Mouse (Mus musculus): ENCODE data around the gene Epha5.

Gene Epha5

DNA sequence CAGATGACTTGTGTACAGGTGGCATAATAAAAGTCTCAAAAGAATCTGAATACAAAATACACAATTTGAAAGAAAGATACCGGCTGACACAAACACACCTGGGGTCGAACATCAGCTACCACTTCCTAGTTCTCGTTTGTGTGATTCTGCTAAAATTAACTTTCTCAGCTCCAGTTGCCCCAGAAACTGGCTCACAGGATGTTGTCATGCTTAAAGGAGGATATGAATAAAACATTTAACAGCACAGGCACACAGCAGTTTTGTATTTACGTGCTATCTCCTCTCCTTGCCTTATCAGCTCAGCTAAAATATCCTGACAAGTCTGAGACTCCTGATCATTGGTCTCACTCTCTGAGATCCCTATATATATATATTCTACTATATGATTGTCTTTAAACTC is 99.3 kb downstream of the Epha5 start:
- DNase-seq (ENCODE audit: low read depth in 2 of 2, low spot score in 2 of 2): no peak

DNA sequence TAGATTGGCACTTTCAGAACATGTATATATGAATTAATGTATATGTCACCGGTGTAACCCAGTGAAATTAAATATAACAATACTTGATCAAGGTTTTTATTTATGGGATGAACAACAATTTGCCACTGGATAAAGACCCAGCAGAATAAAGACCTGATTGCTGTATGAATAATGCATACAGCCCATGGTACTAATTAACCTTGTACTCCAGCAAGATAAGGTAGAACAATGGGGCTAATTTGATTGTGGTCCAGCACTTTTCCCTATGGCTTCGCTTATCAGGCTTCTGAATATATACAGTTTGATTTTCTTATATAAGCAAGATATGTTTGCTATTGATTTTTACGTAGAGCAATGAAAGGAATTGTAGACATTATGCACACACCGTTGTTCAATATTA is 103.6 kb downstream of the Epha5 start:
- no peak for DNase-seq (ENCODE audit: low read depth in 2 of 2, low spot score in 2 of 2)

DNA sequence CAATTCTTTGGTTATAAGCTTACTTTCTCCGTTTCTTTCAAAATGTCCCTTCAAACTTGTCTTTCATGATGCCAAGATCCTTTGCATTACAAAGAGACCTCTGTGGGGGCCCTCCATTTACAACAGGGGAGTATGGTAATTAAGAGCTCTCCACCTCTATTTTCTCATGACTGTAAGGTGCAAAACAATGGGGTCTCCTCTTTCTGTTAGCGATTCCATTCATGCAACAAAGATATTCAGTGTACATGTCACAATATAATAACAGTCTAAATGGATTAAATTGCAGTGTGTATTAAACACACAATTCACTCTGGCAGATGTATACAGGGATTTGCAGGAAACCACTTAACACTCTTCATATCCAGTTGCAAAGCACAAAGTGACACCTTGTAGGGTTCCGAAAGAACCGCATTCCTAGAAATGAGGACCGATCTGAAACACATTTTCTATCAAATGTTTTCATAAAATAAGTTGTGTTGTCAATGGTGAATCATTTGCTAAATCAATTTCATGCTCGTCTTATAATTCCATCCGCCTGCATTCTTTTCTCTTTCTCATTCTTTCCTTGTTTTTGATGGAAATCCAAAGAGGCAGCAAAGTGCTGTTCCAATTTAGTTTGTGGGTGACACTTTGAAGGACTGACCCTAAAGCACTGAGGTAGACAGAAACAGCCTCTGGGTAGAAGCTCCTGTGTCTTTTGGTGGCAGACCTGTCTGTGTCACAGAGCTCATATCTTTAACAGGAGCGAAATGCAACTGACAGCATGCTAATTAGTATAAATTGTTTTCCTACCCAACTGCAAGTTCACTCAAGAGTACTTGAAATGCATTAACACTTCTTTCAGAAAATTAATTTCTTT is 118.1 kb downstream of the Epha5 start:
- DNase-seq (ENCODE audit: low read depth in 2 of 2, low spot score in 2 of 2): no peak

GRCm38 (mm10) chr5:84289429-84289977 is 127.7 kb downstream of the Epha5 start:
- DNase-seq (ENCODE audit: low read depth in 2 of 2, low spot score in 2 of 2): no peak

- DNase-seq (ENCODE audit: low read depth in 2 of 2, low spot score in 2 of 2): no peak
Measured at GRCm38 (mm10) chr5:84281290-84282017, 135.7 kb downstream of the Epha5 start.

- DNase-seq (ENCODE audit: low read depth in 2 of 2, low spot score in 2 of 2): no peak
Measured at GRCm38 (mm10) chr5:84276996-84277395, 140.2 kb downstream of the Epha5 start.

- DNase-seq (ENCODE audit: low read depth in 2 of 2, low spot score in 2 of 2): no peak
Measured at GRCm38 (mm10) chr5:84265407-84265806, 151.8 kb downstream of the Epha5 start.

DNA sequence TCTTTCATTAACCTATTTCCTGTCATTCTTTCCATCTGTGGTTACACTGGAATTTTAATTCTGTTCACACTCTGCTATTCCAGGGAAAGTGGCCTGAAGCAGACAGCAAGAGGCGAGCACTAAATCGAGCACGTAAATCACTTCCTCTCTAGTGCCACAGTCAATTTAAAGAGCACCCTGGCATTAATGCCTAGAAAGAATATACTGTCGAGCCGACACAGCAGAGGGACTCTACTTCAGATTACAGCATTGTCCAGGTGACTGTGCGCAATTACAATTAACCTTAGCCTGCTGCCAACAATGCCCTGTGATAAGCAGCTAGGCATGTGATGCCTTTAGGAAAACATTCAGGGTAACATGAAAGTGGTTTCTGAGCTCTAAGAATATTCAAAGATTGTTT is 153.2 kb downstream of the Epha5 start:
- DNase-seq (ENCODE audit: low read depth in 2 of 2, low spot score in 2 of 2): no peak

DNA sequence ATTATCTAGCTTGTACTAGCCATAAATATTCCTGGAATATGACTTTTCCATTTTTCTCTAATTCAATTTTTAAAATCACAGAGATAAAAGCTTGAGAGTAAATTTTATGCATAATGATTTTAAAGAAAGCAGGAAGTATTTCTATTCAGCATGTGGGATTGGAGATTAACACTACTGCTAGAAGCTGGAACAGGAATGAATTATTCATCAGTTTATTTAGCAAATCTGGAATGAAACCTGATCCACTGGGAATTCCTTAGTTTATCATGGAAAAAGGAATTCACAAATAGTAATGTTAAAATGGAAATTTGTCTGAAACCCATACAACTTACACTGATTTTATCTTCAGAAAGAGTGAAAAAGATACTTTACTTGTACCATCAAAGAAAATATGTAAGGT is 187.2 kb downstream of the Epha5 start:
- DNase-seq (ENCODE audit: low read depth in 2 of 2, low spot score in 2 of 2): no peak

- DNase-seq (ENCODE audit: low read depth in 2 of 2, low spot score in 2 of 2): no peak
Measured at GRCm38 (mm10) chr5:84208609-84209008, 208.6 kb downstream of the Epha5 start.

DNA sequence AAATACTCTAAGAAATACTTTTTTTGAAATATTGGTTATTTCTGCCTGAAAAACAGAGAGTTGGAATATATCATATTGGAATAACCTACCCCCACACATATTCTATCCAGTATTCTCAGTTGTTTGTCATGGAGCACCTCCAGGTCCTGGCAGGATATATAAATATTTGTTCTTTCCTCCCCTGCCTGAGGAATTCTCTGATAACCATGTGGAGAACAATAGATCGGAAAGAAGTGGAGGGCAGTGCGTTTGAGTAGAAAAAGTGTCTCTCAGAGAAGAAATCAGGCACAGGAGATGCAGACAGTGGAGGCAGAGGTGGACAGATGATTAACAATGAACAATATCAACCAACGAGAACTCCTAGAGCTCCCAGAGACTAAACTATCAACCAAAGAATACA is 223.8 kb downstream of the Epha5 start:
- DNase-seq (ENCODE audit: low read depth in 2 of 2, low spot score in 2 of 2): no peak

DNA sequence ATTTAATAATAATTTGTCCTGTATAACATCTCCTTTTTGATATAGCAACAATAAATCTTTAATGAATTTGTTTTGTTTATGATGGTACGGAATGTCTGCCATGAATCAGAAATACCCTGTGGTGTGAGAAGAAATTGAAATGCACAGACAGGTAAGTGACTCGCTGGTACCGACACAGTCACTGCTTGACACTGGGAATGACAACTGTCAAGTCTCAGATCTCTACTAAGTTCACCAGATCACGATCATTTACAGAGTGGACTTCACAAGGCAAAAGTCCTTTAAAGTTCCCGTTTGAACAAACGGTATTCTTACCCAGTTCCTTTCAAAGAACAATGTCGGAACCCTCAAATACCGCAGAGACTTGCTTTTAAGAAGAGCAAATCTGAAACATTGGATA is 233.0 kb downstream of the Epha5 start:
- DNase-seq (ENCODE audit: low read depth in 2 of 2, low spot score in 2 of 2): no peak

GRCm38 (mm10) chr5:84153095-84153494 is 264.1 kb downstream of the Epha5 start:
- no peak for DNase-seq (ENCODE audit: low read depth in 2 of 2, low spot score in 2 of 2)

DNA sequence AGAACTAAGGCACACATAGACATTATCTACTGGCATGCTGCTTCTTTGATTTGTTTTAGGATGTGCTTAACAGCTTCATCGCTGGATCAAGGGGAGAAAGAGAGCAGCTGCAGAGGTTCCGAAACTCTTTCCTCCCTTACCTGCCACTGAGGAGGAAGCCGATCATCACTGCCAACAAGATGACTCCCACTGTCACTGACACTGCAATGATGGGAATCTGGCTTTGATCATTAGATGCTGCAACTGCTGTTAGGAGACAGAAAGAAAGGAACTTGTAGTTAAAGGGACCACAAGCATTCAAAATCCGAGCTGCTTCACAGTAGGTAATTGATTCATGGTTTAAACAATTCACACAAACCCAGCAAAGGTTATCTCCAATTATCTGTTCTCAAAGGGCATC is 275.0 kb downstream of the Epha5 start:
- DNase-seq (ENCODE audit: low read depth in 2 of 2, low spot score in 2 of 2): no peak

- no peak for DNase-seq (ENCODE audit: low read depth in 2 of 2, low spot score in 2 of 2)
Measured at GRCm38 (mm10) chr5:84095947-84096346, 321.2 kb downstream of the Epha5 start.

GRCm38 (mm10) chr5:84081321-84081720 is 335.9 kb downstream of the Epha5 start:
- no peak for DNase-seq (ENCODE audit: low read depth in 2 of 2, low spot score in 2 of 2)

DNA sequence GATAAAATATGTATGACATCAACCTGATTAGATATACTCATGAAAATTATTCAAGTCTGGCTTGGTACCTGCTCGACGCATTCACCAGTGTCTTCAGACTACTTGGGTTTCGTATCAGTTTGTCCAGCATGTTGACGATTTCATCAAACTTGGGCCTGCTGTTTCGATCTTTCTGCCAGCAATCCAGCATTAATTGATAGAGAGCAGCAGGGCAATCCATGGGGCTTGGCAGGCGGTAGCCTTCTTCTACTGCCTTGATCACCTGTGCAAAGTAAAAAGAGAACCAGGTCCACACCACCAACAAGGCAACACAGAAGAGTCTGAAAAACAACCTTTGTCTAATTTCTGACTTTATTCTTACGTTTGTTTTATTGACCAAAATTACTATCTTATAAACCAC is 346.2 kb downstream of the Epha5 start:
- DNase-seq (ENCODE audit: low read depth in 2 of 2, low spot score in 2 of 2): no peak

GRCm38 (mm10) chr5:84053880-84054279 is 363.3 kb downstream of the Epha5 start:
- no peak for DNase-seq (ENCODE audit: low read depth in 2 of 2, low spot score in 2 of 2)

GRCm38 (mm10) chr5:84037250-84037963 is 379.8 kb downstream of the Epha5 start:
- no peak for DNase-seq (ENCODE audit: low read depth in 2 of 2, low spot score in 2 of 2)

Data from CD8-positive naive resting alpha-beta T cell, adult 2 months (primary cell).